Mouse (Mus musculus): ENCODE measurements at regions not wholly inside any gene's neighbourhood (a gene's known extent, or its start where the extent isn't known, plus 50 kb on each side); places are given as distances from the start of the nearest gene placed in this dataset.
A peak's percentile ranks its signal among the peaks of the same experiment; 100 is the strongest.

- no peaks in the 10 kb centered on the region for H3K27me3 ChIP-seq (ENCODE audit: control insufficient read depth, insufficient read depth, low read length)
- H3K4me2 ChIP-seq (ENCODE audit: low read depth, low read length) = no peak overlapping the region
- H3K27ac ChIP-seq (replicated peaks; ENCODE audit: low read depth, low read length) = no peak overlapping the region
- H3K4me3 ChIP-seq (ENCODE audit: low read depth, low read length) = no peak overlapping the region
- no peak overlapping the region for H3K9ac ChIP-seq (replicated peaks; ENCODE audit: low read length)
- DNase-seq (ENCODE audit: low spot score) = no peak
- H3K4me1 ChIP-seq (ENCODE audit: control insufficient read depth, insufficient read depth, low read length) = no peaks in the 10 kb centered on the region
- H3K36me3 ChIP-seq (replicated peaks; ENCODE audit: control insufficient read depth, insufficient read depth, low read depth, low read length) = no peaks in the 10 kb centered on the region
- 89% methylated on average over 3 of the region's 3 CpGs for WGBS
- H3K9me3 ChIP-seq (replicated peaks; ENCODE audit: control insufficient read depth, low read length) = no peaks in the 10 kb centered on the region
- no peak for ATAC-seq (replicated peaks; ENCODE audit: insufficient number of reproducible peaks, low FRiP score, low TSS enrichment, low read depth)
These were observed 72.4 kb downstream of the Nupl2 start for GRCm38 (mm10) chr5:24237201-24237600.

GRCm38 (mm10) chr5:24239006-24239405 lies 74.2 kb downstream of the Nupl2 start:
- 66% methylated on average over 2 of the region's 2 CpGs for WGBS
- no peaks in the 10 kb centered on the region for H3K27me3 ChIP-seq (ENCODE audit: control insufficient read depth, insufficient read depth, low read length)
- no peaks in the 10 kb centered on the region for H3K9me3 ChIP-seq (replicated peaks; ENCODE audit: control insufficient read depth, low read length)
- no peak for ATAC-seq (replicated peaks; ENCODE audit: insufficient number of reproducible peaks, low FRiP score, low TSS enrichment, low read depth)
- H3K4me2 ChIP-seq (ENCODE audit: low read depth, low read length) = no peak overlapping the region
- H3K27ac ChIP-seq (replicated peaks; ENCODE audit: low read depth, low read length) = no peak overlapping the region
- H3K4me3 ChIP-seq (ENCODE audit: low read depth, low read length) = no peak overlapping the region
- no peaks in the 10 kb centered on the region for H3K4me1 ChIP-seq (ENCODE audit: control insufficient read depth, insufficient read depth, low read length)
- H3K36me3 ChIP-seq (replicated peaks; ENCODE audit: control insufficient read depth, insufficient read depth, low read depth, low read length) = no peaks in the 10 kb centered on the region
- no peak overlapping the region for H3K9ac ChIP-seq (replicated peaks; ENCODE audit: low read length)
- no peak for DNase-seq (ENCODE audit: low spot score)

GRCm38 (mm10) chr5:24244211-24244610 lies 79.4 kb downstream of the Nupl2 start:
- H3K4me1 ChIP-seq (ENCODE audit: control insufficient read depth, insufficient read depth, low read length) = no peaks in the 10 kb centered on the region
- no peak overlapping the region for H3K4me3 ChIP-seq (ENCODE audit: low read depth, low read length)
- H3K27ac ChIP-seq (replicated peaks; ENCODE audit: low read depth, low read length) = no peak overlapping the region
- H3K27me3 ChIP-seq (ENCODE audit: control insufficient read depth, insufficient read depth, low read length) = no peaks in the 10 kb centered on the region
- H3K4me2 ChIP-seq (ENCODE audit: low read depth, low read length) = no peak overlapping the region
- WGBS = 78% methylated on average over 6 of the region's 6 CpGs
- DNase-seq (ENCODE audit: low spot score) (no peak), ATAC-seq (replicated peaks; ENCODE audit: insufficient number of reproducible peaks, low FRiP score, low TSS enrichment, low read depth) (no peak)
- H3K9ac ChIP-seq (replicated peaks; ENCODE audit: low read length) = no peak overlapping the region
- H3K9me3 ChIP-seq (replicated peaks; ENCODE audit: control insufficient read depth, low read length) = no peaks in the 10 kb centered on the region
- no peaks in the 10 kb centered on the region for H3K36me3 ChIP-seq (replicated peaks; ENCODE audit: control insufficient read depth, insufficient read depth, low read depth, low read length)

GRCm38 (mm10) chr5:24255421-24255820 lies 90.7 kb downstream of the Nupl2 start:
- Histone ChIP-seq H3K4me2 (ENCODE audit: low read depth, low read length) (no peak overlapping the region), H3K9ac (replicated peaks; ENCODE audit: low read length) (no peak overlapping the region), H3K4me3 (ENCODE audit: low read depth, low read length) (no peak overlapping the region), H3K4me1 (ENCODE audit: control insufficient read depth, insufficient read depth, low read length) (no peaks in the 10 kb centered on the region), H3K9me3 (replicated peaks; ENCODE audit: control insufficient read depth, low read length) (no peaks in the 10 kb centered on the region; the same call in 1 of the 2 replicates), H3K36me3 (replicated peaks; ENCODE audit: control insufficient read depth, insufficient read depth, low read depth, low read length) (no peaks in the 10 kb centered on the region), H3K27ac (replicated peaks; ENCODE audit: low read depth, low read length) (no peak overlapping the region), H3K27me3 (ENCODE audit: control insufficient read depth, insufficient read depth, low read length) (no peaks in the 10 kb centered on the region)
- whole genome bisulfite sequencing = 91% methylated on average over 5 of the region's 5 CpGs
- no peak for ATAC-seq (replicated peaks; ENCODE audit: insufficient number of reproducible peaks, low FRiP score, low TSS enrichment, low read depth)
- DNase-seq (ENCODE audit: low spot score) = no peak

GRCm38 (mm10) chr5:24261098-24261497 lies 90.3 kb downstream of the Kcnh2 start:
- ATAC-seq (replicated peaks; ENCODE audit: insufficient number of reproducible peaks, low FRiP score, low TSS enrichment, low read depth) (no peak), DNase-seq (ENCODE audit: low spot score) (peak; percentile 82)
- 11% methylated on average over 7 of the region's 7 CpGs for WGBS
- H3K36me3 ChIP-seq (replicated peaks; ENCODE audit: control insufficient read depth, insufficient read depth, low read depth, low read length) = no peaks in the 10 kb centered on the region
- H3K4me3 ChIP-seq (ENCODE audit: low read depth, low read length) = no peak overlapping the region
- H3K9ac ChIP-seq (replicated peaks; ENCODE audit: low read length) = no peak overlapping the region
- H3K4me1 ChIP-seq (ENCODE audit: control insufficient read depth, insufficient read depth, low read length) = no peaks in the 10 kb centered on the region
- no peak overlapping the region for H3K27ac ChIP-seq (replicated peaks; ENCODE audit: low read depth, low read length)
- no peak overlapping the region for H3K4me2 ChIP-seq (ENCODE audit: low read depth, low read length)
- no peaks in the 10 kb centered on the region for H3K27me3 ChIP-seq (ENCODE audit: control insufficient read depth, insufficient read depth, low read length)
- no peaks in the 10 kb centered on the region; the same call in 1 of the 2 replicates for H3K9me3 ChIP-seq (replicated peaks; ENCODE audit: control insufficient read depth, low read length)

- peak; percentile 42 for DNase-seq (ENCODE audit: low spot score)
- Histone ChIP-seq H3K27ac (replicated peaks; ENCODE audit: low read depth, low read length) (no peak overlapping the region), H3K4me3 (ENCODE audit: low read depth, low read length) (no peak overlapping the region), H3K27me3 (ENCODE audit: control insufficient read depth, insufficient read depth, low read length) (no peaks in the 10 kb centered on the region), H3K36me3 (replicated peaks; ENCODE audit: control insufficient read depth, insufficient read depth, low read depth, low read length) (no peaks in the 10 kb centered on the region), H3K9me3 (replicated peaks; ENCODE audit: control insufficient read depth, low read length) (no peaks in the 10 kb centered on the region; the same call in 1 of the 2 replicates), H3K4me1 (ENCODE audit: control insufficient read depth, insufficient read depth, low read length) (no peaks in the 10 kb centered on the region), H3K4me2 (ENCODE audit: low read depth, low read length) (no peak overlapping the region), H3K9ac (replicated peaks; ENCODE audit: low read length) (no peak overlapping the region)
- WGBS = 12% methylated on average over 11 of the region's 11 CpGs
- no peak for ATAC-seq (replicated peaks; ENCODE audit: insufficient number of reproducible peaks, low FRiP score, low TSS enrichment, low read depth)
These were observed 89.3 kb downstream of the Kcnh2 start for GRCm38 (mm10) chr5:24262146-24262545.

GRCm38 (mm10) chr5:24264151-24264550 lies 87.3 kb downstream of the Kcnh2 start:
- ATAC-seq (replicated peaks; ENCODE audit: insufficient number of reproducible peaks, low FRiP score, low TSS enrichment, low read depth) (no peak; the same call in 1 of the 2 replicates), DNase-seq (ENCODE audit: low spot score) (no peak)
- Histone ChIP-seq H3K4me2 (ENCODE audit: low read depth, low read length) (no peak overlapping the region), H3K9ac (replicated peaks; ENCODE audit: low read length) (no peak overlapping the region), H3K4me3 (ENCODE audit: low read depth, low read length) (no peak overlapping the region), H3K9me3 (replicated peaks; ENCODE audit: control insufficient read depth, low read length) (no peaks in the 10 kb centered on the region), H3K36me3 (replicated peaks; ENCODE audit: control insufficient read depth, insufficient read depth, low read depth, low read length) (no peaks in the 10 kb centered on the region), H3K27ac (replicated peaks; ENCODE audit: low read depth, low read length) (no peak overlapping the region), H3K27me3 (ENCODE audit: control insufficient read depth, insufficient read depth, low read length) (no peaks in the 10 kb centered on the region), H3K4me1 (ENCODE audit: control insufficient read depth, insufficient read depth, low read length) (no peaks in the 10 kb centered on the region)
- WGBS = 86% methylated on average over 4 of the region's 4 CpGs

- WGBS = 87% methylated on average over 3 of the region's 3 CpGs
These were observed 86.0 kb downstream of the Kcnh2 start for GRCm38 (mm10) chr5:24265431-24265830.

More at GRCm38 (mm10) chr5:24265431-24265830, 86.0 kb downstream of the Kcnh2 start:
- H3K9me3 ChIP-seq (replicated peaks; ENCODE audit: control insufficient read depth, low read length) = no peaks in the 10 kb centered on the region
- DNase-seq (ENCODE audit: low spot score) (no peak), ATAC-seq (replicated peaks; ENCODE audit: insufficient number of reproducible peaks, low FRiP score, low TSS enrichment, low read depth) (no peak)
- no peak overlapping the region for H3K4me3 ChIP-seq (ENCODE audit: low read depth, low read length)
- no peaks in the 10 kb centered on the region for H3K36me3 ChIP-seq (replicated peaks; ENCODE audit: control insufficient read depth, insufficient read depth, low read depth, low read length)
- no peaks in the 10 kb centered on the region for H3K27me3 ChIP-seq (ENCODE audit: control insufficient read depth, insufficient read depth, low read length)
- H3K4me2 ChIP-seq (ENCODE audit: low read depth, low read length) = no peak overlapping the region
- H3K27ac ChIP-seq (replicated peaks; ENCODE audit: low read depth, low read length) = no peak overlapping the region
- no peak overlapping the region for H3K9ac ChIP-seq (replicated peaks; ENCODE audit: low read length)
- H3K4me1 ChIP-seq (ENCODE audit: control insufficient read depth, insufficient read depth, low read length) = no peaks in the 10 kb centered on the region

Data from embryonic facial prominence, embryonic 11.5 days (tissue).